Mouse (Mus musculus): Measurements from ENCODE around the gene Pgap1.

GRCm38 (mm10) chr1:54584588-54585277 lies 27.2 kb upstream of the Pgap1 start:
- TF ChIP-seq CTCF (IDR thresholded peaks at IDR 0.05): no peak
- no peak for TF ChIP-seq EP300 (IDR thresholded peaks at IDR 0.05; ENCODE audit: insufficient read depth, low read depth, low read length)

All from heart, adult 2 months (tissue).